ENCODE assay signal across 28 mouse cellular contexts in the genomic region with DNA sequence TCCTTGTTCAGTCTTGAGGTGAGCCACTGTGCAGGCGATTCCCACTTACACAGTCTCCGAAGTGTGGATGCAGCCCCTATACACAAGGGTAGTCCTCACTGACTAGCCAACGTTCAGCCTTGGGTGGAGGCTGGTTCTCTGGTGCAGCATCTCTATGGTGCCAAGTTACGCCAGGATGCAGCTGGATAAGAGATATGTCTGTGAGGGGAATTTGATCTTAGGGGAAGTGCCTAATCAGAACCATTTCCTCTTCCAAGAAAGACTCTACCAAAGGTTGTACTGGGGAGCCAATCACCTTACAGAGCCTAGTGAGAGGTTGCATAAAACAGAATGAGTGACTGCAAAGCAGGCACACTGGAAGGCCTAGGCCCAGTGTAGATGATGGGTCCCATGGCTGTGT.
DNase-seq lines count a peak whose midpoint lies in the region; ATAC-seq and TF ChIP-seq lines count a peak whose summit lies in the region.
"Had no signal": no experiment of that assay in that cellular context is flagged by ENCODE, and none has a peak within 500 bp of the region (broad histone marks: within the 10 kb centered on the region; RNA-seq: fewer than 3 reads in every experiment).

No protein-coding gene starts in this region.

- no peak for DNase-seq in heart, adult 2 months
- no peak for DNase-seq in heart, postnatal 14 days
- DNase-seq in heart, postnatal 25 days (ENCODE audit: low spot score): no peak
- peak; percentile 13 for DNase-seq in intestine, embryonic 14.5 days (ENCODE audit: low spot score)
- DNase-seq: adrenal gland, postnatal 10 days; adrenal gland, postnatal 36 days; B cell, adult 2 months; cerebellum, adult 18-20 months; cerebellum, adult 9-10 months; cerebellum, postnatal 14 days; gastrocnemius, postnatal 10 days; gastrocnemius, postnatal 36 days; kidney, adult 2 months had no signal

- no peaks in the 10 kb centered on the region for H3K27me3 ChIP-seq in heart, adult 2 months (ENCODE audit: control insufficient read depth, insufficient read depth, low read length)
- no peaks in the 10 kb centered on the region for H3K27me3 ChIP-seq in heart, embryonic 14.5 days (ENCODE audit: control insufficient read depth, insufficient read depth, low read length)
- no peaks in the 10 kb centered on the region for H3K27me3 ChIP-seq in intestine, embryonic 14.5 days (replicated peaks; ENCODE audit: control insufficient read depth, insufficient read depth, low read length)
- H3K27me3 ChIP-seq in intestine, embryonic 15.5 days (replicated peaks): no peaks in the 10 kb centered on the region
- no peaks in the 10 kb centered on the region for H3K27me3 ChIP-seq in megakaryocyte, embryonic 14.5 days (replicated peaks)
- H3K27me3 ChIP-seq: CH12.LX; forebrain, embryonic 13.5 days; heart, embryonic 13.5 days; hindbrain, embryonic 13.5 days had no signal

- no peak overlapping the region for H3K27ac ChIP-seq in heart, adult 2 months
- H3K27ac ChIP-seq in heart, embryonic 14.5 days (replicated peaks in 1 of 2; ENCODE audit: control insufficient read depth in 1 of 2, insufficient read depth in 1 of 2, low read depth in 2 of 2, low read length in 2 of 2): no peak overlapping the region
- H3K27ac ChIP-seq in intestine, embryonic 14.5 days (ENCODE audit: low read depth): no peak overlapping the region
- H3K27ac ChIP-seq in intestine, embryonic 15.5 days: no peak overlapping the region
- H3K27ac ChIP-seq: forebrain, embryonic 10.5 days; forebrain, embryonic 13.5 days; heart, embryonic 13.5 days; hindbrain, embryonic 10.5 days; hindbrain, embryonic 13.5 days had no signal

- no peak overlapping the region for H3K9ac ChIP-seq in heart, adult 2 months (ENCODE audit: low read depth, low read length)
- no peak overlapping the region for H3K9ac ChIP-seq in heart, embryonic 14.5 days (ENCODE audit: low read length)
- no peak overlapping the region for H3K9ac ChIP-seq in intestine, embryonic 14.5 days (ENCODE audit: low read length)
- H3K9ac ChIP-seq in intestine, embryonic 15.5 days: no peak overlapping the region
- H3K9ac ChIP-seq: forebrain, embryonic 13.5 days; heart, embryonic 13.5 days; hindbrain, embryonic 13.5 days had no signal

- peaks cover 6% of the 10 kb centered on the region for H3K4me1 ChIP-seq in heart, adult 2 months (ENCODE audit: control insufficient read depth, insufficient read depth, low read length)
- peaks cover 2 to 3% of the 10 kb centered on the region in 2 experiments; a peak in 3 of 4 replicates for H3K4me1 ChIP-seq in heart, embryonic 14.5 days (ENCODE audit: control insufficient read depth in 2 of 2, insufficient read depth in 2 of 2, low read length in 2 of 2)
- no peaks in the 10 kb centered on the region for H3K4me1 ChIP-seq in intestine, embryonic 14.5 days (replicated peaks; ENCODE audit: control insufficient read depth, insufficient read depth, low read length)
- H3K4me1 ChIP-seq in intestine, embryonic 15.5 days (replicated peaks): no peaks in the 10 kb centered on the region
- no peaks in the 10 kb centered on the region for H3K4me1 ChIP-seq in megakaryocyte, embryonic 14.5 days
- H3K4me1 ChIP-seq: forebrain, embryonic 10.5 days; forebrain, embryonic 13.5 days; hindbrain, embryonic 10.5 days; hindbrain, embryonic 13.5 days had no signal

- TF ChIP-seq POLR2A in heart, adult 2 months (IDR thresholded peaks at IDR 0.05; ENCODE audit: insufficient read depth, low read depth, low read length): no peak

- intact Hi-C loops in heart, adult 2 months (cut with DNase I): no loop called here
- intact Hi-C loops in heart, postnatal 14 days (cut with DNase I): no loop called here
- intact Hi-C loops in heart, postnatal 25 days (cut with DNase I): no loop called here

- TF ChIP-seq CTCF in heart, adult 2 months (IDR thresholded peaks at IDR 0.05): no peak

- TF ChIP-seq EP300 in heart, adult 2 months (IDR thresholded peaks at IDR 0.05; ENCODE audit: insufficient read depth, low read depth, low read length): 0 out of 2 replicates have a peak, but pooled peaks have one; percentile 7

- no peaks in the 10 kb centered on the region for H3K79me2 ChIP-seq in heart, adult 2 months (replicated peaks; ENCODE audit: control insufficient read depth, insufficient read depth, low read length)

- no peaks in the 10 kb centered on the region for H3K9me3 ChIP-seq in heart, embryonic 14.5 days (ENCODE audit: control insufficient read depth, low read length)
- no peaks in the 10 kb centered on the region for H3K9me3 ChIP-seq in intestine, embryonic 14.5 days (ENCODE audit: control insufficient read depth, low read length)
- no peaks in the 10 kb centered on the region for H3K9me3 ChIP-seq in intestine, embryonic 15.5 days
- H3K9me3 ChIP-seq in megakaryocyte, embryonic 14.5 days: peaks cover 51% of the 10 kb centered on the region
- H3K9me3 ChIP-seq: forebrain, embryonic 10.5 days; forebrain, embryonic 13.5 days; heart, embryonic 13.5 days; hindbrain, embryonic 10.5 days; hindbrain, embryonic 13.5 days had no signal

- 0 out of 2 replicates have a peak, but pooled peaks have one; percentile 26 for ATAC-seq in heart, embryonic 14.5 days (ENCODE audit: insufficient number of reproducible peaks, insufficient read depth, low FRiP score, low read depth)
- no peak for ATAC-seq in intestine, embryonic 14.5 days (replicated peaks; ENCODE audit: low FRiP score, low TSS enrichment, low read depth)
- ATAC-seq in intestine, embryonic 15.5 days: no peak
- ATAC-seq in megakaryocyte, adult 5-6 weeks (ENCODE audit: poor library complexity, severe bottlenecking): no peak
- ATAC-seq: forebrain, embryonic 13.5 days; forebrain, embryonic 16.5 days; hindbrain, embryonic 16.5 days; intestine, postnatal 0 days; Patski had no signal

- H3K4me3 ChIP-seq in heart, adult 2 months: no peak overlapping the region
- H3K4me3 ChIP-seq in heart, embryonic 14.5 days (ENCODE audit: control insufficient read depth in 1 of 2, insufficient read depth in 1 of 2, low read depth in 1 of 2, low read length in 2 of 2): no peak overlapping the region
- H3K4me3 ChIP-seq in intestine, embryonic 14.5 days (ENCODE audit: low read depth, low read length): no peak overlapping the region
- no peak overlapping the region for H3K4me3 ChIP-seq in intestine, embryonic 15.5 days (replicated peaks)
- peak overlapping the region; percentile 29 for H3K4me3 ChIP-seq in megakaryocyte, embryonic 14.5 days (replicated peaks)
- H3K4me3 ChIP-seq: forebrain, embryonic 10.5 days; forebrain, embryonic 13.5 days; heart, embryonic 13.5 days; hindbrain, embryonic 10.5 days; hindbrain, embryonic 13.5 days had no signal

- WGBS in heart, adult 2 months: 60% methylated on average over 4 of the region's 4 CpGs
- WGBS in heart, embryonic 14.5 days: 82% methylated on average over 4 of the region's 4 CpGs
- WGBS in intestine, embryonic 14.5 days: 89% methylated on average over 4 of the region's 4 CpGs
- WGBS in intestine, embryonic 15.5 days: 89% methylated on average over 4 of the region's 4 CpGs

- H3K4me2 ChIP-seq in heart, embryonic 14.5 days (ENCODE audit: low read length): no peak overlapping the region
- H3K4me2 ChIP-seq in intestine, embryonic 14.5 days (ENCODE audit: low read length): no peak overlapping the region
- H3K4me2 ChIP-seq in intestine, embryonic 15.5 days (replicated peaks): no peak overlapping the region
- H3K4me2 ChIP-seq: forebrain, embryonic 13.5 days; heart, embryonic 13.5 days; hindbrain, embryonic 13.5 days had no signal

- H3K36me3 ChIP-seq in heart, adult 2 months (ENCODE audit: control insufficient read depth, insufficient read depth, low read length): peaks cover 2% of the 10 kb centered on the region; the same call in 1 of the 2 replicates
- no peaks in the 10 kb centered on the region for H3K36me3 ChIP-seq in heart, embryonic 14.5 days (ENCODE audit: control insufficient read depth, insufficient read depth, low read length)
- no peaks in the 10 kb centered on the region for H3K36me3 ChIP-seq in intestine, embryonic 14.5 days (ENCODE audit: control insufficient read depth, insufficient read depth, low read length)
- H3K36me3 ChIP-seq in intestine, embryonic 15.5 days: no peaks in the 10 kb centered on the region
- no peaks in the 10 kb centered on the region for H3K36me3 ChIP-seq in megakaryocyte, embryonic 14.5 days (replicated peaks; ENCODE audit: low read length)
- H3K36me3 ChIP-seq: forebrain, embryonic 10.5 days; G1E; heart, embryonic 13.5 days; hindbrain, embryonic 10.5 days; hindbrain, embryonic 13.5 days had no signal
